Mouse (Mus musculus) heart, adult 2 months (tissue): ENCODE measurements around the gene Zfp697.

Experiments
- CTCF ChIP-seq: fragments of 200-600 bp; IDR thresholded peaks from 2 replicates; pipeline ENCODE4 v1.8.1; 2022; ENCODE audit warnings: antibody characterized with exemption, mild to moderate bottlenecking, moderate library complexity
- EP300 ChIP-seq: fragments of 200-500 bp; IDR thresholded peaks from 2 replicates; pipeline ENCODE4 v1.6.1; 2011; ENCODE audit warnings: low read depth, low read length, control low read depth; ENCODE audit not compliant: insufficient read depth

DNA sequence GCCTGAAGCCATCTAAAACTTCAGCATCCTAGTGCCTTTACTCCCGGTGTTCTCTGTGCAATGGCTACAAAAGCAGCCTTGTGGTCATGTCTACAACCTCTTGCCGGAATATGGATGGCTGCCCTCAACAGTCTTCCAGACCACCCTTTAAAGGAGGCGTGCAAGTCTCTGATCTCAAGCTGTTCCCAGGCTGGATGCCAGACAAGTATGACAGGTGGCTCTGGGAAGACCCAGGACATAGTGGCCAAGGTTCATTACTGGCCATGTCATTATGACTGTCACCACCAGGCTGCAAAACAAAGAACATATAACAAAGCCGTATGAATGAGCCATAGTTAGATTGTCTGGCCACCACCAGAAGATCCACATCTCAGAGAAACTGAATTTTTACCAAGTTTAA is 4.0 kb upstream of the Zfp697 start:
- TF ChIP-seq CTCF (no peak), EP300 (no peak)
